Mouse (Mus musculus) stomach, embryonic 15.5 days (tissue): ENCODE data around the gene Sertm1. TPM values are rescaled to one million over a fixed set of nuclear protein-coding genes. Genes with fewer than 3 reads are reported as not detected.

ENCODE experiments used
- polyA plus RNA-seq: library from polyadenylated mRNA; unstranded; fragments of >200 nt; fragmentation: Nextera tagmentation; extraction: Ambion mirVana; gene quantifications from 2 replicates; pipeline ENCODE4 v1.2.1, GENCODE M21; 2015

The Sertm1 gene
- polyA plus RNA-seq, 1 experiment from 2014 or later = 0.18 TPM

Other genes starting within 250 kb of the Sertm1 start
- 81.1 and 85.0 TPM in 2 replicates for gene Supt20, start 223.1 kb downstream of the Sertm1 start, polyA plus RNA-seq
- 0.79 TPM in 1 of 2 replicates, not detected in the other for gene Gm21958, start 201.5 kb downstream of the Sertm1 start, polyA plus RNA-seq
- gene Exosc8, start 180.5 kb downstream of the Sertm1 start, polyA plus RNA-seq = 104 and 109 TPM in 2 replicates
- 63.8 and 65.6 TPM in 2 replicates for gene Alg5, start 180.3 kb downstream of the Sertm1 start, polyA plus RNA-seq
- gene Smad9, start 160.3 kb downstream of the Sertm1 start, polyA plus RNA-seq = 1.2 and 1.3 TPM in 2 replicates
- 35.7 and 42.9 TPM in 2 replicates for gene Rfxap, start 108.1 kb downstream of the Sertm1 start, polyA plus RNA-seq
- 1.2 and 1.7 TPM in 2 replicates for gene Ccna1, start 139.6 kb upstream of the Sertm1 start, polyA plus RNA-seq
- gene Spg20, start 196.2 kb upstream of the Sertm1 start, polyA plus RNA-seq = 35.2 and 38.7 TPM in 2 replicates
- gene Ccdc169, start 221.5 kb upstream of the Sertm1 start, polyA plus RNA-seq = 0.09 TPM in 2 replicates